Mouse (Mus musculus): ENCODE data around the gene Cox8a.

Gene Cox8a

GRCm38 (mm10) chr19:7223488-7223887 is 6.1 kb upstream of the Cox8a start:
- no peak for DNase-seq (ENCODE audit: low spot score in 2 of 2)

- DNase-seq (ENCODE audit: low spot score in 2 of 2) = no peak
These were observed 4.8 kb upstream of the Cox8a start for GRCm38 (mm10) chr19:7222196-7222595.

DNA sequence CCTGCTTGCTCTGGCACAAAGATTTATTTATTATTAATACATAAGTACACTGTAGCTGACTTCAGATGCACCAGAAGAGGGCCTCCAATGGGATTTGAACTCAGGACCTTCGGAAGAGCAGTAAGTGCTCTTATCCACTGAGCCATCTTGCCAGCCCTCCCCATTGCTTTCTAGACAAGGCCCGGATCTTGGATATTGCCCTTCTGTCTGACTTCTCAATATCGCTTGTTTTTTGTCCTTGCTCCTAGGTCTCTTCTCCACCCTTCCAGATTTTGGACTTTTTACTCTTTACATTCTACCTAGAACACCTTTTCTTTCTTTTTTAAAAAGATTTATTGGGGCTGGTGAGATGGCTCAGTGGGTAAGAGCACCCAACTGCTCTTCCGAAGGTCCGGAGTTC is 1.3 kb upstream of the Cox8a start:
- DNase-seq (ENCODE audit: low spot score in 2 of 2) = no peak

DNA sequence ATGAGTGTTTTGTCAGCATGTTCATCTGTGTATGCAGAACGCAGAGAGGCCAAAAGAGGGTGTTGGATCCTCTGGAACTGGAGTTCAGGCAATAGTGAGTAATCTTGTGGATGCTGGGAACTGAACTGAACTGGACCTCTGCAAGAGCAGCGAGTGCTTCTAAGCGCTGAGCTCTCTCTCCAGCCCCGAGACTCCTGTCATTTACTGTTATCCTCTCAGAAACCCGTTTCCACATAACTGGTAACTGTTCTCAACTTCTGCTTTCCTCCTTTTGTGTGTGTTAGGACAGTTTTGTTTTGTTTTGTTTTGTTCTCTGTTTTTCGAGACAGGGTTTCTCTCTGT is 481 bp upstream of the Cox8a start:
- no peak for DNase-seq (ENCODE audit: low spot score in 2 of 2)

DNA sequence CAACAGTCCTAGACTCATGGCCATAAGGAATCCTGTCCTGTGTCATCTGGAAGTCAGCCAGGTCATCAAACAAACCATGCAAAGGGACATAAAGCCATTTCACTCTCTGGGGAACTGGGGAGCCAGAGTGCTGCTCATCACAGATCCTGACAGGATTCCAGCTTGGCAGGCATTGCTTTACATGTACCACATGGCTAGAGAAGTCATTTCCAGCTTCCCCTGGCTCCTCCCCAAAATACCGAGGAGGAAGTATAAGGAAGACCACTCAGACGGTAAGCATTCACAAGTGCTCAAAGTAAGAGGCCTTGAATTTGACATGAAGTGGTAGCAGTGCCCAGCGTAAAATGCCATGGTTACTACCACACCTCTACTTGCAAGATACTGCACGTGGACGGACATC is 2.9 kb downstream of the Cox8a start:
- DNase-seq (ENCODE audit: low spot score in 2 of 2) = no peak

GRCm38 (mm10) chr19:7213010-7213409 is 4.4 kb downstream of the Cox8a start:
- DNase-seq (ENCODE audit: low spot score in 2 of 2) = no peak

DNA sequence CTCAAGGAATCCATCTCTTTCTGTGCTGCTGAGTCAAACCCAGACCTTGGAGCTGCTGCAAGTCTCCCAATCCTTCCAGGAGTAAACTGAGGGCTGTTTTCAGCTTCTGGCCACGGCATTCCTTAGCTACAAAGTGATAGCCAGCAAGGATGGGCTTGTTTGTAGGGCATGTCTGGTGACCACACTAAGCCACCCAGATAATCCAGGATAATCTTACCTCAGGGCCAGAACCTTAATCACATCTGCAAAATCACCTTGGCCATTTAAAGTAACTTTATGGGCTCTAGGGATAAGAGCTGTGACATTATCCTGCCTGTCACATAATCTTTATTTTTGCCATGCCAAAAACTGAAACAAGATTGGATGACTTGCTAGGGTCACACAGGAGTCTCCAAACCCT is 5.2 kb downstream of the Cox8a start:
- no peak for DNase-seq (ENCODE audit: low spot score in 2 of 2)

DNA sequence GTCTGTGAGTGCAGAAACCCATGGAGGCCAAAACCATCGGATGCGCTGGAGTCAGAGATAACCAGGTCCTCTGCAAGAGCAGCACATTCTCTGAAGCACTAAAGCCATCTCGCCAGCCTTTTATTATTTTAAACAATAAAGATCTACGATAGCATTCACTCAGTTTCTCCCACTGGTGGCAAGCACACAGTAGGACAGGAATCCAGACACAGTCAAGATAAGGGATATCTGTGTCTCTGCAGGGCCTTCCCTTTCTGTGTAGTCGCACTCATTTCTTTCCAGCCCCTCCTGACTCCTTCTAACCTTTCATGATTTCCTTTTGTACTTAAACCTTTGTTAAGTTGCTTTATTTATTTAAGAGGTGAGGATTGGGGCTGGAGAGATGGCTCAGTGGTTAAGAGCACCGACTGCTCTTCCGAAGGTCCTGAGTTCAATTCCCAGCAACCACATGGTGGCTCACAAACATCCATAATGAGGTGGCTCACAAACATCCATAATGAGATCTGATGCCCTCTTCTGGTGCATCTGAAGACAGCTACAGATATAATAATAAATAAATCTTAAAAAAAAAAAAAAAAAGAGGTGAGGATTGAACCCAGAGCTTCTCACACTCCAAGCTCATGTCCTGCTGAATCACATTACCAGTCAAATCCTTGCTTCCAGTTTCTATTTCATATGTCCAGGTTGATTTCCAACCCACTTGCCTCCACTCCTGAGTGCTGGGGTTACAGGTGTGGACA is 7.3 kb downstream of the Cox8a start:
- DNase-seq (ENCODE audit: low spot score in 2 of 2) = no peak

DNA sequence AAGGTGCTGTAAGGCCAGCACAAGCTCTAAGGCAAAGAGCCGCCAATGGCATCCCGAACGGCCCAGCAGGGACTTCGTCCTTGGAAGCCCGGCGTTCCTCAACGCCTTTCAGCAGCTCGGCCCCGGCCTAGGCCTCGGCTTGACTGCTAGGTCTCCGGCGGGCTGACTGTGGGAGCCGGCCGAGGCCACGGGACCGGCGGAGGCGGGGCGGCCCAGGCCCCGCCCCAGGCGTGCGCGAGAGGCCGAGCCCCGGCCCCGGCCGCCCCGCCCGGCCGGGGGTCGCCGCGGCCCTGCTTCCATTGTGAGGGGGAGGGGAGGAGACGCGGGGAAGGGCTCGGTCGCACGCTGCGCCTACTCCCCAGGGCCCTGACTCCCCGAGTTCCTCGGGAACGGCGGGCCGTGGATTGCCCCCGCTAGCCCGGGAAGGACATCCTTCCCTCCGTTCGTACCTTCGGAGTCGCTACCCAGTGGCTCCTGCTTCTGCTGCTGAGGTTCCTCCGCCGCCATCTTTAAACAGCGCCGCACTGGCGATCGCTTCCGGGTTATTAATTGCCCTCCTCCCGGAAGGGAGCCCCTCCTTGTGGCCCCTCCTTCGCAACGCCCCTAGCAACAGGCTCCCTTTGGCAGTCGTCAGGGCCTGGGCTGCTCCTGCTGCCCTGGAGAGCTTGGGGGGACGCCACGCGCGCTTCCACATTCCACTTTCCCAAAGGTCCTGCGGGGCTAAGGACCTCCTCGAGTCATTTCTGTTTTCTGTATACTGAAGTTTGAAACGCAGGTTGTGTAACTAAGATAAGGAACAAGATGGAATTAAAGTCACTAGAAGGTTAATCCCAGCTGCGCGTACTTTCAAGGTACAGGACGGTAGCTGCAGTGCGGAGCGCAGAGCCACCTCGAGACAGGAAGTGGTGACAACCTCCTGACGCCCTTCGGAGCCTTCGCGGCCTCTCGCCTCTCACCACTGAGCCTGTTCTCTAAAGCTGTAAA is 11.4 kb downstream of the Cox8a start, which contains the start of gene Otub1:
TSS of gene Otub1 (minus strand) at position 564 of the 984 bp plus-strand sequence.
- peak; percentile 91 to 95 for DNase-seq (ENCODE audit: low spot score in 2 of 2)

GRCm38 (mm10) chr19:7205326-7205725 is 12.1 kb downstream of the Cox8a start:
- no peak for DNase-seq (ENCODE audit: low spot score in 2 of 2)

DNA sequence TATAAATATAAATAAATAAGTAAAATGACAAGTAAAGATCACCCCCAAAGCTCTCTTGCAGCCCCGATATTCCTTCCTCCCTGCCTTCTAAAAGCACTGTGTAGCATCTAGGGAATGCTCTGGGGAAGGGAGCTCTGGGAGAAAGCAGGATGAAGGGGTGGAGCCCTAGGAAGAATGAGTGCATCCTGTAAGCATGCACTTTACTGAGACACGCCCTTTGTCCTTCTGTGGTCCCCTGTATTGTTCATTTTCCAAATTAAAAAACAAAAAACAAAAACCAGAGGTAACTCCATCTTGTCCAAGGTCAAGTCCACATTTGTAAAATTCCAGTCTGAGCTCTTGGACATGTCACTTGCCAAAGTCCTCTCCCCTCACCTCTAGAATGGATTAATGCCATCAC is 12.5 kb downstream of the Cox8a start:
- DNase-seq (ENCODE audit: low spot score in 2 of 2) = no peak

DNA sequence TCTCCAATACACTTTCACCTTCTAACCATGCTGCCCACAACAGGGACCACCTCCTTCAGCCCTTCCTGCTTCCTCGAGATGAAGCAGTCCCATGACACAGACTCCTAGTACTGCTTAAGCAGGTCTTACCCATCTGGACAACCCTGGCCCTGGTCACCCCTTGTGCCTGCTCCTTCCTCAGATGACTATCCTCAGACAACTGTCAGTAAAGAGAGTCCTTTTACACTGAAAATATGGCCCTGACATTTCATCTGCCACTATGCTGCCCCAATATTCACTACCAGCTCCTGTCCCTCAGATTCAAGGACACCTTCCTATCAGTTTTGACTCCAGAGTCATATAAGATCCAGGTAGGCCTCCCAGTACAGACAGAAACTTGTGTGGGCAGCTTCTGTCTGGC is 17.0 kb downstream of the Cox8a start:
- no peak for DNase-seq (ENCODE audit: low spot score in 2 of 2)

DNA sequence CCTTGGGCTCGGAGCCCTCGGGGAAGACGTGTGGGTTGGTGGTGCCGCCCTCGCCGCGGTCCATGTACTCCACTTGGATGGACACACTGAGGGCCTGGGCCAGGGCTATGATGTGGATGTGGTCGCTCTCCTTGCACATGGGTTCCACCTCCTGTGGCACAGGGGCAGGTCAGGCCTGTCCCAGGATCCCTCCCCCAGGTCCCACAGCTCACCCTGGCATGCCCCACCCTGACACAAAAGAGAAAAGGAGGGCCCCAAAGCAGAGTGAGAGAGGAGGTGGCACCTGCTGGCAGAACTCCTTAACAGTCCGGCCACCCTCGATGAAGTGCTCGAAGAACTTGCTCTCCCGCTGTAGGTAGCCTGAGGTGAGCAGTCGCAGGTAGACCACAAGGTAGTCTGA is 18.3 kb downstream of the Cox8a start:
- no peak for DNase-seq (ENCODE audit: low spot score in 2 of 2)

- DNase-seq (ENCODE audit: low spot score in 2 of 2) = no peak
These were observed 20.0 kb downstream of the Cox8a start for GRCm38 (mm10) chr19:7197445-7197844.

GRCm38 (mm10) chr19:7196741-7197270 is 20.6 kb downstream of the Cox8a start:
- DNase-seq (ENCODE audit: low spot score in 2 of 2) = no peak

DNA sequence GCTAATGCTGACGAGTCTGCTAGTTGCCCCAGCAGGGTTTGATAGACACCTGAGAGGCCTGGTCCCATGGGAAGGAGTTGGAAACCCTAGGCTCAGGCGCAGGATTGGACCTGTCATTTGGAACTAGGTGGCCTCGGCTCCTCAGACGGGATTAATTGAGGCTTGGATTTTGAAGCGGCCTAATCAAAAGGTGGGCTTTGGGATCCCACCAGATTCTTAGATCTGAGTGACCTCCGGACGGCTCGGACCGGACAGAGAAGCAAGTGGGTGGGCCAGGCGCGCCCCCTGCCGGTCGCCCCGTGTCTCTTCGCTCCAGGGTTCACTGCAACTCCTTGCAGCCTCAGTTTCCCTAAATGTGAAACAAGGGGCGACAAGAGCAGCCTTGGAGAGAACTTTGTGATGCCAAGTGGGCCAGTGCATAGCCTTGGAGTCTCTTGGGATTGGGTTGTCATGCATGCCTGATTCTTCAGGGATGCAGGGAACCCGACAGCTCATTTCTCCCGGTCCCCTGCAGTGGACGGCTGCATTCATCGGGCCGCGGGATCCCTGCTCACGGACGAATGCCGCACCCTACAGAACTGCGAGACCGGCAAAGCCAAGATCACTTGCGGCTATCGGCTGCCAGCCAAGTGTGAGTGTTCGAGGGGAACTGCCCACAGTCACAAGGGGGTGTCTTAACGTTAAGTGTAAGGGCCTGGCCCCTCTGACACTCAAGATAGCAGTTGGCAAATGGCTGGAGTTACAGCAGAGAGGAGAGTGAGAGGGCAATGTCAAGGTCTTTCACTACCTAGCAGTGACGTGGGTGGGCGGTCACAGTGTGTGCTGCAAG is 21.3 kb downstream of the Cox8a start:
- peak in 1 of 2 experiments; percentile 51 for DNase-seq (ENCODE audit: low spot score in 2 of 2)

GRCm38 (mm10) chr19:7192561-7192967 is 24.9 kb downstream of the Cox8a start:
- no peak for DNase-seq (ENCODE audit: low spot score in 2 of 2)

- DNase-seq (ENCODE audit: low spot score in 2 of 2) = no peak
These were observed 25.8 kb downstream of the Cox8a start for GRCm38 (mm10) chr19:7191639-7192038.

GRCm38 (mm10) chr19:7190986-7191385 is 26.4 kb downstream of the Cox8a start:
- DNase-seq (ENCODE audit: low spot score in 2 of 2) = no peak

DNA sequence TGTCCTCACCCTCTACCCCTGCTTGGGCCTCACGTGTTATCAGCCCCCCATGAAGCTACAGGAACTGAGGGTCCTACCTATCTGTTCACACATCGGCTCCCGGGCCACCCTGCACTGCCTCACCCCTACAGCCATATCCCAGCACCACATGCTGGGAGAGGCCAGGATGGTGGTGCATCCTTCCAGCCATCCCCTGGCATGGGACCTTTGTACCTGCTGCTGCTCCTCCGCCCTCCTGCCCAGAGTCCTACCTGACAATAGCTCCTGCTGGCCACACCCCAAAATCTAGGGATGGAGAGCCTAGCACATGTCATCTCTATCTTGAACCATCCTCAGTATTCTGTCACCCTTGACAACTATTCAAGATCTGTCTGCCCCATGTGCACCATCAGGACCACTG is 28.4 kb downstream of the Cox8a start:
- DNase-seq (ENCODE audit: low spot score in 2 of 2) = no peak

DNA sequence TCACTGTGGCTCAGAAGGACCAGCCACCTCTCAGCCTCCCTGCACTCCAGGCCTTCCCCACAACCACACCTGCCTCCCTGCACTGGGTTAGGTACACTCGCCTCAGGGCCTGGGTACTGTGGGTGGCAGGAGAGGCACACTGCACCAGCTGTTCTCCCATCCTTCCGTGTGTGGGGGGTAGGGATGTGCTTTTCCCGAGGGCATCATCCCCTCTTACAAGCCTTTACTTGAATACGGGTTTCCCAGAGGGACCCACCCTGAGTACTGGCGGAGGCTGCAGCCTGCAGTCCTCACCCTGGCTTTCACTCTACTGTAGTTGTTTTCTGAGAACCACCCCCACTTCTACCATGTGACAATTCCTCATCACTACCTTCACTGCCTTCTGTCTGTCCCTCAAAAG is 30.3 kb downstream of the Cox8a start:
- DNase-seq (ENCODE audit: low spot score in 2 of 2) = no peak

Measured in urinary bladder, postnatal 4 days (tissue).